Mouse (Mus musculus) heart, adult 2 months (tissue): ENCODE data around the gene Lpar1.

Experiments used
- CTCF ChIP-seq: fragments of 200-600 bp; IDR thresholded peaks from 2 replicates; pipeline ENCODE4 v1.8.1; 2022; ENCODE audit warnings: antibody characterized with exemption, mild to moderate bottlenecking, moderate library complexity
- EP300 ChIP-seq: fragments of 200-500 bp; IDR thresholded peaks from 2 replicates; pipeline ENCODE4 v1.6.1; 2011; ENCODE audit warnings: low read depth, low read length, control low read depth; ENCODE audit not compliant: insufficient read depth
- POLR2A ChIP-seq: fragments of 200-500 bp; IDR thresholded peaks from 2 replicates; pipeline ENCODE4 v1.6.1; 2011; ENCODE audit warnings: mild to moderate bottlenecking, low read depth, low read length, control low read depth; ENCODE audit not compliant: insufficient read depth

DNA sequence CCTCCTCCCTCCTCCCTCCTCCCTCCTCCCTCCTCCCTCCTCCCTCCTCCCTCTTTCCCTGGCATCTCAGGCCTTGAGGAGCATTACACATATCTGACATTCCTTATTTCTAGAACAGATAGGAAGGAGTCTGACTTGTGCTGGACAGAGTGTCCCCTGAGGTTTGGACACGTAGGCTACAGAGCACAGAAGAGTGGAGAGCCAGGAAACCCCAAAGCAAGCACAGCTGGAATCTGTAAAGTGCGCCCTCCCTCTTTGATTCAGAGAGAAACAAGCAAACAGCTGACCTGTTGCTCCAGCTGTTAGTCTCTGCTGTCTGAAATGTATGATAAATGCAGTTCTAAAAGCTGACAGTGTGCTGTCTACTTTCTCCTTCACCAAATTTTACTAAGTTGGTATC, 24.8 kb upstream of the Lpar1 start:
- TF ChIP-seq CTCF = peak; percentile 16; the same call in 1 of the 2 replicates
- TF ChIP-seq POLR2A = no peak
- TF ChIP-seq EP300 = peak; percentile 72; the same call in 1 of the 2 replicates
